Mouse (Mus musculus) brown adipose tissue, adult 24 weeks (tissue): ENCODE data around the gene Gm14496. TPM values are rescaled to one million over a fixed set of nuclear protein-coding genes. Genes with fewer than 3 reads are reported as not detected.
"Not testable (repeated sequence)": the region's sequence is repeated elsewhere in the genome, so short reads cannot be mapped to it uniquely, and the experiment has no call there.

ENCODE experiments used
- H3K27ac ChIP-seq: fragments of 200-500 bp; replicated peaks from 2 replicates; pipeline ENCODE4 v1.5.1; 2012; ENCODE audit warnings: low read depth, mild to moderate bottlenecking, low read length
- H3K4me1 ChIP-seq: fragments of 200-500 bp; 2 replicates; pipeline ENCODE4 v1.6.1; 2012; ENCODE audit warnings: low read length, mixed read lengths; ENCODE audit not compliant: control insufficient read depth, insufficient read depth, insufficient read length
- H3K4me3 ChIP-seq: fragments of 200-500 bp; 2 replicates; pipeline ENCODE4 v1.5.1; 2012; ENCODE audit warnings: low read depth, mild to moderate bottlenecking, low read length, moderate library complexity; ENCODE audit not compliant: insufficient read depth
- polyA plus RNA-seq: library from polyadenylated mRNA; stranded (reverse); fragments of >200 nt; gene quantifications from 2 replicates; pipeline ENCODE4 v1.2.4, GENCODE M21; 2012; ENCODE audit not compliant: missing spikeins, insufficient read depth, insufficient read length

Gene Gm14496
- not detected in 2 replicates for polyA plus RNA-seq

DNA sequence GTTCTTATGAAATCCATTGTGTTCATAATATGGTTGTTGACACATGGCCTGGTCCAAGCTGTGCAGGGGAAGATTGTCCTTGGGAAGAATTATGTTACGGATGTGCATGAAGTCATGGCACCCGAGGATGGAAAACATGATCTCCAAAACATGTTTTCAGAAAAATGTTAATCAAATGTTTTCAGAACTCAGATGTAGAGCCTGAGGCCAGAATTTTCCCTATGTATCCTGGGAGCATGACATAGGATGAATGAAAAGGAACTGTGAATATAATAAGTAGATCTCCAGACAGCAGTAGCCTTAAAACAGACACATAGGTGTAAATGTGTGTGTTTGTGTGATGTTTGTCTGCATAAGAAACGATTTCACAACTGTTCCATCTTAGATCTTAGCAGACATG is at the start of gene Gm14496:
Gene Gm14496 (plus strand): TSS at position 301 of the 400 bp plus-strand sequence.
- H3K27ac ChIP-seq, result no peak within 1 kb of the TSS
- no peaks in the 10 kb centered on the region for H3K4me1 ChIP-seq
- H3K4me3 ChIP-seq, result no peak within 1 kb of the TSS

DNA sequence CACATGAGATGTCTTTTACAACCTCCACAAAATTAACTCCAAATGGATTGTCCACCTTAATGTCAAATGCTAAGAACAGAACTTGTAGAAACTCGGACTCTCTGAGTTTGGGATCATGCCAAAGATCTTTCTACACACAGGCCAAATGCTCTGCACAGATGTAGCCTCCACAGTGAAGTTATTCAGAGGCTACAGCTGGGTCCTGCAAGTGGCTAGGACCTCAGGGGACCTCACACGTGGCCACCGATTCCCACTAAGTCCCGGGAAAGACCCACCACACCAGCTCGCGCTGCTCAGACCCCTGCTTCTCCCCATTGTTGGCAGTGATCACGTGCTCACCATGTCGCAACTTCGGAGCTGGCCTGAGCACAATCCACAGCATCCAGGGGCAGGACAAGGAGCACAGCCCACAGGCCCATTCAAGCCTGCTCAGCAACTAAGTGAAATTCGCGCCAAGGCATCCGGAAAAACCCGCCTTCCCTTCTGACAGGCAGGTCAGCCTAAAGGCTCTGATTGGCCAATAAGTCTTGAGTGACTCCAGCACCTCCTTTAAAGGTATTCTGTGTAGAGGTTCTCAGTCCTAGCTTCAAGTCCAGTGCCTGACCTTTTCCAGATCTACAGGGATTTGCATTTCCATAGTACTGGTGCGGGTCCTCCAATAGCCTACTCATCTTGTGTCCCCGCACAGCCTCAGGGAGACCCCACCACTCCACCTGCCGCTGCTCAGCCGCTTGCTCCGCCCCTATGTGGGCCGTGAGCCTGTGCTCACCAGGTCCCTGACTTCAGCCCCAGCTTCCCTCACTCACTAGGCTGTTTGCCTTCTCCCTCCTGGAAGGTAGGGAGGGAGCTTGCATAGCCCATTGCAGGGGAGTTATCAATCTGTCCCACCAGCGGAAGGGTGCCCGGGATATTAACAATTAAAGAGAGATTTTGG is 37.9 kb upstream of the Gm14496 start:
- not testable (repeated sequence) for H3K4me3 ChIP-seq, H3K27ac ChIP-seq, H3K4me1 ChIP-seq

DNA sequence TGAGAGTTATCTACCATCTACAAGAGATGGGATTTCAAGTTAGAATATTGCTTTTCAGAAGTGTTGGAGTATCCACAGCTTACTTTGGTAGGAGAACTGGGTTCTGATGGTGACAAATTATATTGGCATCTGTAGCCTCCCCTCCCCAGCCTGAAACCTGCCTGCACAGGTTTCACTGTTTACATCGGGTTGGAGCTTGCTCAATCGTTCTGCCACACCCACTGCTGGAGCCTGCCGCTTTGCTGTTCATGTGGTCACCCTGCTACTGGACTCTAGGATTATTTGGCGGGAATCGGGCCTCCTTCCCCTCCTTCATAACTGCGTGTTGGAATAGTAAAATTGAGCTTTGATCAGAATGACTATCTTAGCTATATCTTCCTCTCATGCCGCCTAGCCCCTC is 22.5 kb upstream of the Gm14496 start:
- no peak overlapping the region for H3K4me3 ChIP-seq
- H3K27ac ChIP-seq, result no peak overlapping the region
- H3K4me1 ChIP-seq, result no peaks in the 10 kb centered on the region

DNA sequence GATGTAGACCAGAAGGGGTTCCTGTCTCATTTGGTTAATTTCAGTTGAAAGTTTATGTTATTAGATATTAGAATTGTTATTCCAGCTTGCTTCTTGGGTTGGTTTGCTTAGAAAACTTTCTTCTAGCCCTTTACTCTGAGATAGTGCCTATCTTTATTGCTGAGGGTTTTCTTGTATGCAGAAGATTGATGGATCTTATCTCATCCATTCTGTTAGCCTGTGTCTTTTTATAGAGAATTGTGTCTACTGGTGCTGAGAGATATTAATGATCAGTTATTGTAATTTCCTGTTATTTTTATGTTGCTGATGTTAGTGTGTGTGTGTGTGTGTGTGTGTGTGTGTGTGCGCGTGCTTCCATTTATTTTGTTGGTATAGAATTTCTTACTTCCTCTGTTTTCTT is 21.7 kb upstream of the Gm14496 start:
- Histone ChIP-seq H3K4me1 (no peaks in the 10 kb centered on the region), H3K4me3 (no peak overlapping the region), H3K27ac (no peak overlapping the region)

DNA sequence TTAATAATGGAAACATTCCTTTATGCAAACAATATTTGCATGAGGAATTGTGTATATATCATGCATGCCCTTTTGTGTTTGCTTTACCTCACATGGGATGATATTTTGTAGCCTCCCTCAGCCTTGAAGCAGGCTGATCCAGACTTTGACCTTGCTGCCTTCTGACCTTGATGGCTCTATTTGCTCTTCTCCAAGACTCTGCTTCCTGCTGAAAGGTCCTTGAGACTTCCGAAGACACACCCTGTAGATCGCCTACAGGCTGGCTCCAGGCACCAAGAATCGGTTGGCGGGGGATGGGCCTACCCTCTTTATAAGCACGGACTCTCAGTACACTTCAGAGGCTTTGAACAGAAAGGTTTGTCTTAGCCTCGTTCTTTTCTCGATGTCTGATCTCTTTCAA is 9.0 kb upstream of the Gm14496 start:
- H3K4me3 ChIP-seq, H3K4me1 ChIP-seq, H3K27ac ChIP-seq: not testable (repeated sequence)

Other genes starting within 250 kb of the Gm14496 start
- not detected in 2 replicates for gene Myt1, start 227.8 kb upstream of the Gm14496 start, polyA plus RNA-seq
- gene Pcmtd2, start 153.3 kb upstream of the Gm14496 start, polyA plus RNA-seq, result 27.0 and 38.8 TPM in 2 replicates
- 16.7 and 22.2 TPM in 2 replicates for gene Polr3k, start 126.8 kb upstream of the Gm14496 start, polyA plus RNA-seq